Mouse (Mus musculus) layer of hippocampus, postnatal 25 days (tissue): ENCODE results near the gene Mtmr14. TPM values are rescaled to one million over a fixed set of nuclear protein-coding genes. Genes with fewer than 3 reads are reported as not detected.
A peak's percentile ranks its signal among the peaks of the same experiment; 100 is the strongest.

Source experiments
- DNase-seq, 2 experiments: peaks; one replicate each; pipeline ENCODE4 v3.0.0; 2022; ENCODE audit warnings: mixed read lengths in 2 of 2, low spot score in 1 of 2; ENCODE audit errors: extremely low spot score in 1 of 2
- total RNA-seq, 2 experiments: library from RNA; stranded (reverse); gene quantifications; 2 replicates each; pipeline ENCODE4 v1.2.3; 2021

The Mtmr14 gene
- total RNA-seq, 2 experiments from 2014 or later = 15.7 to 17.3 TPM

- peak; percentile 80 to 85 for DNase-seq
These were observed 89.1 kb downstream of the Mtmr14 start, which contains the start of gene Ogg1 for GRCm38 (mm10) chr6:113326533-113327315. Gene Ogg1 (plus strand): TSS chr6:113326972.

- DNase-seq = no peak
These were observed 91.8 kb downstream of the Mtmr14 start for GRCm38 (mm10) chr6:113329396-113329795.

DNA sequence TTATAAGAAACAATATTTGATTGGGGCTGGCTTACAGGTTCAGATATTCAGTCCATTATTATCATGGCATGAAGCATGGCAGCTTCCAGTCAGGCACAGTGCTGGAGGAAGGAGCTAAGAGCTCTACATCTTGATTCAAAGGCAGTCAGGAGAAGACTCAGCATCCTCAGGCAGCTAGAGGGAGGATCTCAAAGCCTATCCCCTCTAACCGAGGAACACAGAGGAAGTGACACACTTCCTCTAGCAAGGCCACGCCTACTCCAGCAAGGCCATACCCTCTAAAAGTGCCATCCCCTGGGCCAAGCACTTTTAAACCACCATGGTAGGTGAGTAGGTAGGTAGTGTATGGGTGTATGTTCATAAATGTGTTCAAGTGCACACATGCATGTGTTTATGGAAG, 92.9 kb downstream of the Mtmr14 start:
- no peak for DNase-seq

Other genes with a start within 250 kb of the Mtmr14 start
- 10 to 100 TPM; 34.3 to 42.3 TPM for gene Thumpd3, start 191.6 kb upstream of the Mtmr14 start, total RNA-seq
- 100 to 1,000 TPM in 1 of 2 experiments, 10 to 100 TPM in 1; 92.7 to 121 TPM for gene Setd5, start 160.5 kb upstream of the Mtmr14 start, total RNA-seq
- 10 to 100 TPM; 73.2 to 84.9 TPM for gene Lhfpl4, start 42.5 kb upstream of the Mtmr14 start, total RNA-seq
- 10 to 100 TPM; 17.5 to 18.9 TPM for gene Cpne9, start 44.5 kb downstream of the Mtmr14 start, total RNA-seq
- gene Brpf1, start 69.3 kb downstream of the Mtmr14 start, total RNA-seq = 10 to 100 TPM; 32.2 to 35.1 TPM
- gene Ogg1, start 89.1 kb downstream of the Mtmr14 start, total RNA-seq = 1 to 10 TPM; 7.8 to 8.2 TPM
- 10 to 100 TPM; 46.7 to 51.6 TPM for gene Camk1, start 106.1 kb downstream of the Mtmr14 start, total RNA-seq
- gene Tada3, start 140.0 kb downstream of the Mtmr14 start, total RNA-seq = 10 to 100 TPM; 50.1 to 53.2 TPM
- gene Arpc4, start 140.3 kb downstream of the Mtmr14 start, total RNA-seq = 100 to 1,000 TPM; 320 to 364 TPM
- 10 to 100 TPM; 13.1 to 20.7 TPM for gene Ttll3, start 151.4 kb downstream of the Mtmr14 start, total RNA-seq
- 10 to 100 TPM; 32.7 to 32.9 TPM for gene Rpusd3, start 181.5 kb downstream of the Mtmr14 start, total RNA-seq
- not detected for gene Cidec, start 197.9 kb downstream of the Mtmr14 start, total RNA-seq
- gene Jagn1, start 204.7 kb downstream of the Mtmr14 start, total RNA-seq = 10 to 100 TPM; 42.8 to 48.0 TPM
- under 1 TPM; 0.22 to 0.52 TPM for gene Il17re, start 220.6 kb downstream of the Mtmr14 start, total RNA-seq
- 1 to 10 TPM; 6.0 to 6.3 TPM for gene Il17rc, start 233.6 kb downstream of the Mtmr14 start, total RNA-seq
- 100 to 1,000 TPM; 104 to 117 TPM for gene Creld1, start 245.5 kb downstream of the Mtmr14 start, total RNA-seq